Mouse (Mus musculus): ENCODE data around the gene Arl15.

Arl15 gene

GRCm38 (mm10) chr13:114189441-114189840 lies 395.1 kb downstream of the Arl15 start:
- TF ChIP-seq GATA4 (IDR thresholded peaks at IDR 0.05; ENCODE audit: insufficient replicate concordance, low read length) = no peak

- TF ChIP-seq GATA4 (IDR thresholded peaks at IDR 0.05; ENCODE audit: insufficient replicate concordance, low read length) = no peak
Measured at GRCm38 (mm10) chr13:114190898-114191297, 396.6 kb downstream of the Arl15 start.

DNA sequence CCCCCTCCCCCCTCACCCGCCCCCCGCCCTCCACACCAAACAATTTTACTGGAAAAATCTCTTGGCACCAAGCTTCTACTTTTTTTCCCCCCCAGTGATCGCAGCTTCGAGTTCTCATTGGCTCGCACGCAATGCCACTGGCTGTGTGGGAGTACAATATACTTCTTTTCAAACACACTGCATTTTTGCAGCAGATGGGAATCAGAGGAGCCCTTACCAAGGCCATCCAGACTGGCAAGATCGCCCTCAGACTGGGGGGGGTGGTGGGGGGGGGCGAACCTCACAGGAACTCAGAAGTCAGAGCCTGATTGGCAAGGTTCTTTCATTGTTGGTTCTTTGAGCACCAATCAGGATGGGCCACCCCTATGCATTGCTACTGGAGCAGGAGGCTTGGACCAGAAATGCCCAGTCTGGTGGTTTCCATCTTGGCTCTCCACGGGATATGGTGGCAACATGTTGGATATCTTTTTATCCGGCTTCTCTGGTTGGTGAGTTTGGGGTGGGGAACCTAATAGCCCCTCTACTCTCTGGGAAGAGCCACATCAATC lies 404.0 kb downstream of the Arl15 start:
- no peak for TF ChIP-seq GATA4 (IDR thresholded peaks at IDR 0.05; ENCODE audit: insufficient replicate concordance, low read length)

- no peak for TF ChIP-seq GATA4 (IDR thresholded peaks at IDR 0.05; ENCODE audit: insufficient replicate concordance, low read length)
Measured at GRCm38 (mm10) chr13:114199746-114200145, 405.4 kb downstream of the Arl15 start.

GRCm38 (mm10) chr13:114200545-114200944 lies 406.2 kb downstream of the Arl15 start:
- no peak for TF ChIP-seq GATA4 (IDR thresholded peaks at IDR 0.05; ENCODE audit: insufficient replicate concordance, low read length)

DNA sequence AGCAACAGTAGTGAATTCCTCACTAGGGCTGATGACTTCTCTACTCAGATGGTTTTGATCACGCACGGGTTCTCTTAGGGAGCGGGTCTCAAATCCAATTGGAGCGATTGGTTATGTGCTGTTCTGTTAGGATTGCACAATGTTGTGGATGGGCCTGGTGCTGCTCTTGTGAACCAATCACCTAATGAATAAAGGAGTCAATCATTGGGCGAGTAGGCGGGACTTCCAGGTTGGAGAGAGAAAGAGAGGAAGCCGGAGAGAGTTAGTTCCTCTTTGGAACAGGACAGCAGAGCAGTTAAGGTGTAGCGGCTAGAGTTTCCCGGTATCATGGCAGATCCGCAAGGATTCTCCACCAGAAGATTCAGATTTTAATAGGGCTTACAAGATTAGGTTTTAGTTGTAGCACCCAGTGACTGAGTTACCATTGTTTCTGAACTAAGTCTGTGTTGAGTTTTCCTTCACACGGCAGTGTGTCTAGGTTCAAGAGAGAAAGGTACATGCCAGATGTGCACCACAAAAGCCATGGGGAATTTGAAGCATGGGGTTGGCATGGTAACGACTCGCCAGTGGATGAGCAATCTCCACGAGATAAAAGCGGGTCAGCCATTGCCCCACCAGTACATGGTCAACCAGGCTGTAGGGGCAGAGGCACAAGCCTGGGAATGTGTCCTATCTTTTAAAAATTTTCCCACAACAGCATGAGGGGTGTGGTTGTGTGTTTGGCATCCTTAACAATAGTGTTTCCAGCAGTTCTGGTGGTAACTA lies 408.7 kb downstream of the Arl15 start:
- no peak for TF ChIP-seq GATA4 (IDR thresholded peaks at IDR 0.05; ENCODE audit: insufficient replicate concordance, low read length)
